Mouse (Mus musculus) erythroblast, embryonic 14.5 days (primary cell): Measurements from ENCODE around the gene Olfr970.

Source experiments
- GATA1 ChIP-seq: IDR thresholded peaks from 2 replicates; pipeline ENCODE4 v1.6.1; 2012; ENCODE audit warnings: low read length, inconsistent platforms, mixed read lengths
- TAL1 ChIP-seq: IDR thresholded peaks from 3 replicates; pipeline ENCODE4 v1.6.1; 2012; ENCODE audit warnings: low read length, inconsistent platforms, mixed read lengths

- TF ChIP-seq TAL1 (no peak), GATA1 (no peak)
These were observed at the start of gene Olfr970 for GRCm38 (mm10) chr9:39808560-39808959.
